Mouse (Mus musculus) thymus, postnatal 0 days (tissue): ENCODE measurements around the gene 1520401A03Rik. TPM values are rescaled to one million over a fixed set of nuclear protein-coding genes. Genes with fewer than 3 reads are reported as not detected.

Source experiments
- DNase-seq: peaks from one replicate; pipeline ENCODE4 v3.0.0-alpha.2; 2015; ENCODE audit warnings: low spot score
- polyA plus RNA-seq: library from polyadenylated mRNA; unstranded; fragments of >200 nt; fragmentation: Nextera tagmentation; extraction: Ambion mirVana; gene quantifications from 2 replicates; pipeline ENCODE4 v1.2.1, GENCODE M21; 2015

1520401A03Rik gene
- polyA plus RNA-seq, 1 experiment from 2014 or later = 0.77 TPM

GRCm38 (mm10) chr17:23704741-23705140, 17.8 kb downstream of the 1520401A03Rik start:
- no peak for DNase-seq

DNA sequence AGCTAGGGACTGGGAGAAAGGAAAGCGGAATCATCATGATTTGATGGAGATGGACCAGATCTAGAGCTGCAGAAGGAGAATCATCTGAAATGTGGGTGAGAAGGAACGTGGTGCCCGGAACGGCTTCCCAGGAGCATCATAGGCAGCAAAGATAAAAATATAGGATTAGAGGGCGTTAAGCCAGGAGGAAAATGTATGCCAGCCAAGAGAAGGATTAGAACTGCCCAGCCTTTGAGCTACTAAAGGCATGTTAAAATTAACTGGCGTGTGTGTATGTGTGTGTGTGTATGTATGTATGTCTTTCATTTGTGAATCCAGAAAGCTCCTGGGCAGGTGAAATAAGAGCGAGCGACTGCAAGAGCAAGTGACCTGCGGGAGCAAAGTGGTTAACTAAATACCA, 19.3 kb downstream of the 1520401A03Rik start:
- DNase-seq = no peak

DNA sequence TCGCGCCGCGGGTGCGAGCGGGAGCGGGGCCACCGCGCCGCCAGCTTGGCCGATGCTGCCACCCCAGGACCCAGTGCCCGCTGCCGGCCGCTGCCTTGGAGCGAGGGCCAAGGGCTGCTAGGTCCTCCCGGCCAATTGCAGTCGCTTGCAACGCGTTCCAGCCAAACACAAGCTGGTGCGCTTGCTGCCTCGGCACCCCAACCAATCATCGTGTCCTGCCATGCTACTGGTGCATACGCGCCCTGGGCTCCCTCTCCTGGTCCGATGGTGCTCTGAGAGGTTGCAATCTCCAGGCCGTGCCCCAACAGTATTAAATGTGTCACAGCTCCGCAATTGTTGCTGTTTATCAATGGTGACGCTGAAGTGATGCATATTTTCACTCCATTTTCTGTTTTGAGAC, 22.5 kb downstream of the 1520401A03Rik start:
- peak; percentile 71 for DNase-seq

GRCm38 (mm10) chr17:23699131-23700077, 23.2 kb downstream of the 1520401A03Rik start:
- DNase-seq = no peak

GRCm38 (mm10) chr17:23695801-23696200, 26.8 kb downstream of the 1520401A03Rik start:
- no peak for DNase-seq

DNA sequence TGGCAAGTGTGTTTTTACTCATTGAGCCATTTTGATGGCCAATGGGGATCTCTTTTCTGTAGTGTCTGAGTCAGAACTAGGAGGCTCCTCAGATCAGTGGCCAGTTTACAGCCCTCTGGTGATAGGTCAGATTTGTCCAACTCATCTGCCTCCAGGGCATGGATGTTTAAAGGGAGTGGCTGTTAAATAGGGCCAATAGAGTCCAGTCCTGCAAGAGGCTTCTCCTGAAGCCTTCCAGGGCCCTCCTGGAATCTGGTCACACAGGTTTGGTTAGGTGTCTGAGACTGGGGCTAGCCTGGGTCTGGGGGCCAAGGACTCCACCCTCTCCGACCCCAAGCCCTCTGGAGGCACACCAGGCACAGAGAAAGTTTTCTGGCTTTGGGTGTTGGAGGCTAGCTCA, 28.1 kb downstream of the 1520401A03Rik start:
- no peak for DNase-seq

GRCm38 (mm10) chr17:23683856-23684672, 38.5 kb downstream of the 1520401A03Rik start, which contains the start of gene Cldn9:
Gene Cldn9 (minus strand): TSS chr17:23684026.
- no peak for DNase-seq

GRCm38 (mm10) chr17:23683226-23683625, 39.4 kb downstream of the 1520401A03Rik start:
- DNase-seq = no peak

DNA sequence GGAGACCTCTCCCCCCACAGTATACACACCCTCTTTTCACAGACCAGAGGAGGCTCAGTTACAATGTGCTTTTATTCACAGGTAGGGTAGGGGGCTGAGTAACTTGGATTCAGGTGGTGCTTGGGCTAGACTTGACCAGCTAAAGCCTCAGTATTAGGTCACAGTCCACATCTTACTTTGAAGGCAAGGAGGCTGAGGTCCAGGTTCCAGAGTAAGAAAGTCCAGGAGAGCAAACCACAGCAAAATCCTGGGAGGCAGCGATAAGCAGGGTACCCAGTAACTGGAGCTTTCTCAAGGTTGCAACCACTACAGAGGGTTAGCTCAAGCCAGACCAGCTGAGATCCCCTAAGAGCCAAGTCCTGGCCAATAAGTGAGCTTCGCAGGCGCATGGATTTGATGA, 40.1 kb downstream of the 1520401A03Rik start:
- no peak for DNase-seq

DNA sequence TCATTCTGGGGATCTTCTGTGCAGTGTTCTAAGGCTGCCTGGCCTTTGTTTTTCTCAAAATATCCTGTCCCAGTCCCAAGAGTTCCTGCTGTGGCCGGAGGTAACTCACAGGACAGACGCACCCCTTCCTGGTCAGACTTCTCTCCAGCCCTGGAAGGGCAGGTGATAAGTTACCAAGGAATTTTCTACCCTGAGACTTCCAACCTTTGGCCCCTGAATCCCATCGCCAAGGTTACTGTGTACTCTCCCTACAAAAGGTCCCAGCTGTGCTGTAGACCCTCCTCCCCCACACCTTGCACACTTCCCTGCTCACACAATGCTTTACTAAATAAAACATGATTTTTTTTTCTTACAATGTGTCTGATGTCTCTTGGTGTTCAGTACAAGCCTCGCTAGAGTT, 40.5 kb downstream of the 1520401A03Rik start:
- no peak for DNase-seq

GRCm38 (mm10) chr17:23681086-23681485, 41.5 kb downstream of the 1520401A03Rik start:
- DNase-seq = no peak

DNA sequence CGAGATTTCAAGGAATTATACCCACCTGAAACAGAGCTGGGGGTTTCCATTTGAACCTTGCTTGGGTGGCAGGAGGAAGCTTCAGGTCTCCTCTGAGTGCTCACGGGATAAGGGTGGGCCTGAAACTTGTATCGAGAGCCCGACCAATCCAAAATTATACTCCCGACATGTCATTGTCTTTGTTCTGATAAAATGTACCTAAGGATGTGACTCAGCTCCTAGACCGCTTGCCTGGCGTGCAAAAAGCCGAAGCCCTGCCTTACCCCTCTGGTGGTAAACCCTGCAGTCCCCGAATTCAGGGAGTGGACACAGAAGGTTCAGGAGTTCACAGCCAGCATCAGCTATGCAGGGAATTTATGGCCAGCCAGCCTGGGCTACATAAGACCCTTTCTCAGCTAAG, 42.2 kb downstream of the 1520401A03Rik start:
- no peak for DNase-seq

DNA sequence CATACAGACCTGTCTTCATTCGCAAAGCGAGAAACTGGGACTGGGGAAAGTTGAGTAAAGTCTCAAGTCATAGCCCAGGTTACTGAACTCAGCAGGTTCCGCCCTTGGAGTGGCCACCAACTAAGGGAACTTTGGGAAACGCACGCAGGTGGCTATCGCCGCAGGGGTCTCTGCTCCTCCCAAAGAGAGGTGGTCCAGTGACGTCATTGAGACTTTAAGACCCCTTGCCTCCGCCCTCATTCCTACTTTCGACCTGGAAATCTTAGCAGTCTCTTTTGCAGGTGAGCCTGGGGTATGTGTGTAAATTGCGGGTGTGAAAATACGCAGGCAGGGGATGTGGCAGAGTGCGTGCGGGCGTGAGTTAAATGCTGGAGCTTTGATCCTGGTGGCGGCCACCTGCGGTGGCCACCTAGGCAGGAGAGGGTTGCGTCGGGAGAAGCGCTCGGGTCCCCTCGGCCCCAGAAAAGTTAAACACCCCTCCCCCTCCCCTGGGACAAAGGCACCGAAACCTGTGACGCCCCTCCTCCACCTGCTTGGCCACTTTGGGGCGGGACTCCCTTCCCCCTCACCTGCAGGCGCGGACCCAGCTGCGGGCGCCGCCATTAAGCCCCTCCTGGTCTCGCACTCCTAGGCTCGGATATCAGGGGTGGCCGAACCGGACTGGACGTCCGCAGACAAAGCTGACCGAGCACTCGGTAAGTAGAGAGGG, 43.3 kb downstream of the 1520401A03Rik start, which contains the start of gene Cldn6:
Cldn6 (plus strand) TSS at position 123 of the 709 bp plus-strand sequence.
- no peak for DNase-seq

- DNase-seq = peak; percentile 91
Measured at GRCm38 (mm10) chr17:23677236-23677679, 45.3 kb downstream of the 1520401A03Rik start, which contains the start of gene Tnfrsf12a. Gene Tnfrsf12a (minus strand): TSS chr17:23677468.

DNA sequence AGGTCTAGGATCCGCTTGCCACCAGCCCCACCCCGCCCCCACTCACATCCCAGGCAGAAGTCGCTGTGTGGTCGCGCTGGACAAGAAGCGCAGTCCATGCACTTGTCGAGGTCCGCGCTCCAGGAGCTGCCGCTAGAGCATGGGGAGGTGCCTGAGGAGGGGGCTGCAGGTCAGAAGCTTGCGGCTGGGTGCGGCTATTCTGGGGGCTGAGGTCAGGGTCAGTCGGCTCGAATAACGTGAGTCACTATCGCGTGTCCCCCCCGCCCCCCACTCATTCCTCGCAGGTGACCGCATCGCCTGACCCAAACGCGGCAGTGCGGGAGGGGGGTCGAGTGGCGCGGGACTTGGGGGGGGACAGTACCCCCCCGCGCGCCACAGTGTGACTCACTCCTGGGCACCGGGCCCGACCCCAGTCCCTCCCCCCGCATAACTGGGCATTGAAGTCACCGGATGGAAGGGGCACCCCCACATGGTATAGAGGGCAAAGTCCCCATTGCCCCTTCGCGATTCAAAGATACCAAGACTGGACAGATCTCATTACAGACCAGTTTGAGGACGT, 46.0 kb downstream of the 1520401A03Rik start:
- DNase-seq = peak; percentile 23

DNA sequence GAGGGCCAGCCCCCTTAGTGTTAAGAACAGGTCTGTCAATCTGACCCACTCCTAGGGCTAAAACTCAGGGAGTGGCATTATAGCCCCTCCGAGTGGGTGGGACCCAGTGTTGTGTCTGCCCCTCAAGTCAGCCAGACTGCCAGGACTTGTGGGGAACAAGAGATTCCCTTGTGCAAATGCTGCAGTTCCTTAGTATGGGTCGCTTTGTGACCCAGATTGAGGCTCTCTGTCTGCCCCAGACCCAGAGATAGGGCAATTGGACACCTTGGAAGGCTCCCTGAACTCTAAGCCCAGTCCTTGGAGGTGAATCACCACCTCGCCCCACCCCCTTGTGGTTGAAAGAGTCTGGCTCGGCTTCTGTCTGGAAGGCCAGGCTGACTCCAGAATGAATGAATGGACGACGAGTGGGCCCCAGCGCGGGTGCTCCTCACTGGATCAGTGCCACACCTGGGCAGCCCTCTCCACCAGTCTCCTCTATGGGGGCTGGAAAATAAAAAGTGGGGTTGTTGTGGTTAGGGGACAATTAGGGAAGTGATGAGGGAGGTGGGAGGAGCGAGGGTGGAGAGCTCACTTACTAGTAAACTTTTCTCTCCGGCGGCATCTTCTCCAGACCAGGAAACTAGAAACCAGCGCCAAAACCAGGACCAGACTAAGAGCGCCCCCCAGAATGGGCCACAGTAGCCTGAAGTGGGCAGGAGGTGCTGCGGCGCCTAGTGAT, 46.9 kb downstream of the 1520401A03Rik start:
- no peak for DNase-seq

- no peak for DNase-seq
Measured at GRCm38 (mm10) chr17:23675127-23675526, 47.5 kb downstream of the 1520401A03Rik start.

DNA sequence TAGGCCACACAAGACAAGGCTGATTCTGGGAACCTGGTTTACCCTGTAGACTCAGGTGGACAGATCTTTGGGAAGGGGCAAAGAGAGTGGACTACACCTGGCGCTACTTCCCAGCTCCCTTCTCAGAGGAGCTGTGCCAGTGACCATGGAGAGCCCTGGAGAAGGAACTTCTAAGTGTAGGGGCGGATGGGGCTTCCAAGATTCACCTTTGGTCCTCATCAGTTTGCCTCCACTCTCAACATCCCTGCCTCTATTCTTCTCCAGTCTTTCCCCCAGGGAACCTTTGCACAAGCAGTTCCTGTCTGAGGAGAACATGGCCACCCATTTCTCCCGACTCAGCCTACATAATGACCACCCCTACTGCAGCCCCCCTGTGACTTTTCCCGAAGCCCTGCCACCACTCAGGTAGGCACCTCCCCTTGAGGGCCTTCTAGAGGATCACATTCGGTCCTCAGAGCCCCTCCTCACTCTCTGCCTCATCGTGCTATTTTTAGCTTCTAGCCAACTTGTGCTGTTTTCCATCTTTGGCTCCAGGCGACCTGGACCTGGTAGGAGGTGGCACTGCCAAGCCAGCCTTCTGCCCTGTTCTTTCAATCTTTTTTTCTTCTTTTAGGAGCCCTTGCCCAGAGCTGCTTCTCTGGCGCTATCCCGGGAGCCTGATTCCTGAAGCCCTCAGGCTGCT, 48.2 kb downstream of the 1520401A03Rik start:
- no peak for DNase-seq

DNA sequence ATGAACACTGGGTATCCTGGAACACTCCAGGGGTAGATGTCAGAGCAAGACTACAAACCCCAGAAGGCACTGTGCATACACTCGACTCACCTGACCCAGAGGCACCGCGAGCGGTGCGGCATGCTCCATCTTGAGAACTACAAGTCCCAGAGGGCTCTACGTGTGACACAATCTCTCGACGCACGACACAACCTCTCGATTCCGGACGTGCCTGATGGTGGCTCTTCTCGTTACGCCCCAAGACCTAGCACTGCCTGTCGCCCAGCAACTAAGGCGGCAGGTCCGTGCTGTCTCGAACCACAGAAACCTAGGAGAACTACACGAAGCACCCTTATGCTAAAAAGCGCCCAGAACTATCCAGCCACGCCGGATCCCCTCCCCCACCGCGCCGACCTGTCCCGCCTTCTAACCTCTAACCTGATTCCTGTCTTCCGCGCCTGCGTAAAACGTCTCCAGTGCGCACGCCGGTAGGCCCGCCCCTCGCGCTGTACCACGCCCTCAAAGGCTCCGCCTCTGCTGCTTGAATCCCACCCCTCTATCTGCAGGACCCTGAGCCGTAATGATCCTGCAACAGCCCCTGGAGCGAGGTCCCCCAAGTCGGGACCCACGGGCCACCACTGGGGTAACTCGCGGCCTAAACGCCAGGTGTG, 49.0 kb downstream of the 1520401A03Rik start, which contains the start of the genes Hcfc1r1 and Thoc6:
Hcfc1r1 (plus strand) TSS at position 173 of the 650 bp plus-strand sequence.
Thoc6 (minus strand) TSS at position 459 of the 650 bp plus-strand sequence.
- DNase-seq = peak; percentile 96
